Comparison of ENCODE assay signal across 11 mouse cellular contexts in genomic region chr6:92413982-92414381, GRCm38 (mm10).
A peak's percentile ranks its signal among the peaks of the same experiment; 100 is the strongest.
DNase-seq lines count a peak whose midpoint lies in the region; ATAC-seq and TF ChIP-seq lines count a peak whose summit lies in the region.
"Had no signal": no experiment of that assay in that cellular context is flagged by ENCODE, and none has a peak within 500 bp of the region (broad histone marks: within the 10 kb centered on the region; RNA-seq: fewer than 3 reads in every experiment).

No protein-coding gene starts in this region.

- DNase-seq in left cerebral cortex, postnatal 4 days: peak; percentile 49
- DNase-seq in left cerebral cortex, adult 18-20 months (ENCODE audit: low spot score in 2 of 2): no peak
- DNase-seq in embryonic facial prominence, embryonic 14.5 days (ENCODE audit: low spot score): peak; percentile 83
- no peak for DNase-seq in testis, postnatal 14 days (ENCODE audit: low spot score)
- no peak for DNase-seq in Muller cell, postnatal 12 days (ENCODE audit: inconsistent ontology term)
- DNase-seq: cerebellum, adult 9-11 months; heart, adult 18-20 months; liver had no signal

- H3K9me3 ChIP-seq in embryonic facial prominence, embryonic 14.5 days (ENCODE audit: control insufficient read depth, low read length): no peaks in the 10 kb centered on the region
- H3K9me3 ChIP-seq in intestine, embryonic 16.5 days (ENCODE audit: control insufficient read depth, low read length): no peaks in the 10 kb centered on the region

- H3K4me2 ChIP-seq in embryonic facial prominence, embryonic 14.5 days (ENCODE audit: low read depth, low read length): no peak overlapping the region
- no peak overlapping the region for H3K4me2 ChIP-seq in intestine, embryonic 16.5 days (ENCODE audit: low read depth, low read length)

- peaks cover 22% of the 10 kb centered on the region; the same call in 1 of the 2 replicates for H3K36me3 ChIP-seq in embryonic facial prominence, embryonic 14.5 days (ENCODE audit: control insufficient read depth, insufficient read depth, low read length)
- 0 out of 2 replicates have a peak, but pooled peaks cover 8% of the 10 kb centered on the region for H3K36me3 ChIP-seq in intestine, embryonic 16.5 days (ENCODE audit: control insufficient read depth, insufficient read depth, low read length)
- H3K36me3 ChIP-seq in small intestine, adult 2 months (ENCODE audit: control insufficient read depth, insufficient read depth, low read length): peaks cover 3% of the 10 kb centered on the region; the same call in 1 of the 2 replicates

- intact Hi-C loops in left cerebral cortex, postnatal 4 days (cut with DNase I): loop anchor here (10.0 kb wide), 1 partner anchor 251 kb away; no protein-coding TSS in a partner anchor

- 50% methylated on average over 1 of the region's 1 CpGs for WGBS in embryonic facial prominence, embryonic 14.5 days
- whole genome bisulfite sequencing in intestine, embryonic 16.5 days: 39% methylated on average over 1 of the region's 1 CpGs
- 69% methylated on average over 1 of the region's 1 CpGs for WGBS in small intestine, adult 2 months

- no peak overlapping the region for H3K4me3 ChIP-seq in embryonic facial prominence, embryonic 14.5 days (ENCODE audit: low read depth, low read length)
- no peak overlapping the region for H3K4me3 ChIP-seq in intestine, embryonic 16.5 days (ENCODE audit: low read length)
- H3K4me3 ChIP-seq in small intestine, adult 2 months (ENCODE audit: low read depth, low read length): no peak overlapping the region
- H3K4me3 ChIP-seq: megakaryocyte, embryonic 14.5 days had no signal

- 0 out of 2 replicates have a peak overlapping the region, but pooled peaks have one; percentile 34 for H3K9ac ChIP-seq in embryonic facial prominence, embryonic 14.5 days (ENCODE audit: low read depth, low read length)
- H3K9ac ChIP-seq in intestine, embryonic 16.5 days (ENCODE audit: low read depth, low read length): no peak overlapping the region

- peak; percentile 38 for ATAC-seq in embryonic facial prominence, embryonic 14.5 days (ENCODE audit: low read depth)
- no peak for ATAC-seq in intestine, embryonic 16.5 days

- H3K27ac ChIP-seq in embryonic facial prominence, embryonic 14.5 days (replicated peaks; ENCODE audit: low read depth, low read length): peak overlapping the region; percentile 88
- H3K27ac ChIP-seq in intestine, embryonic 16.5 days (ENCODE audit: low read length): peak overlapping the region; percentile 78
- peak overlapping the region; percentile 49 for H3K27ac ChIP-seq in small intestine, adult 2 months (ENCODE audit: insufficient read depth, low read depth, low read length)

- no peak for TF ChIP-seq CTCF in small intestine, adult 2 months (IDR thresholded peaks at IDR 0.05; ENCODE audit: extremely low read depth, insufficient read length, insufficient replicate concordance, low read depth, low read length)

- H3K4me1 ChIP-seq in embryonic facial prominence, embryonic 14.5 days (ENCODE audit: control insufficient read depth, insufficient read depth, low read length): peaks cover 17% of the 10 kb centered on the region
- H3K4me1 ChIP-seq in intestine, embryonic 16.5 days (ENCODE audit: control insufficient read depth, insufficient read depth, low read length): peaks cover 18% of the 10 kb centered on the region
- H3K4me1 ChIP-seq in small intestine, adult 2 months (ENCODE audit: control insufficient read depth, insufficient read depth, insufficient read length, low read length): no peaks in the 10 kb centered on the region
- H3K4me1 ChIP-seq: megakaryocyte, embryonic 14.5 days had no signal

- no peak for TF ChIP-seq POLR2A in small intestine, adult 2 months (IDR thresholded peaks at IDR 0.05; ENCODE audit: low read depth, low read length)

- H3K27me3 ChIP-seq in embryonic facial prominence, embryonic 14.5 days (replicated peaks; ENCODE audit: control insufficient read depth, insufficient read depth, low read length): no peaks in the 10 kb centered on the region
- no peaks in the 10 kb centered on the region for H3K27me3 ChIP-seq in intestine, embryonic 16.5 days (replicated peaks; ENCODE audit: control insufficient read depth, insufficient read depth, low read length)
- no peaks in the 10 kb centered on the region for H3K27me3 ChIP-seq in small intestine, adult 2 months (ENCODE audit: control insufficient read depth, insufficient read depth, low read length)
- H3K27me3 ChIP-seq: megakaryocyte, embryonic 14.5 days had no signal

Comparison
In these comparisons a context has a peak if more than half of its experiments do, and no peak if none do; other contexts are left out.
1. DNase-seq: peak in left cerebral cortex, postnatal 4 days (single experiment) and embryonic facial prominence, embryonic 14.5 days (single experiment); none in left cerebral cortex, adult 18-20 months (0 of 2), testis, postnatal 14 days (single experiment) and Muller cell, postnatal 12 days (single experiment).
2. Peak in every context shown above with its lines, with median percentiles within 50 percentile points of each other: H3K27ac ChIP-seq.